Mouse (Mus musculus) T-helper 2 cell (primary cell): ENCODE measurements around the gene Kdm2b.

Experiments
- in situ Hi-C: fragments of 300-600 bp; cut with MboI, MseI; formaldehyde crosslinking; loops from one replicate; pipeline ENCODE4 v1.15.1; 2025; ENCODE audit warnings: high pct_unique_total_duplicates

Gene Kdm2b

DNA sequence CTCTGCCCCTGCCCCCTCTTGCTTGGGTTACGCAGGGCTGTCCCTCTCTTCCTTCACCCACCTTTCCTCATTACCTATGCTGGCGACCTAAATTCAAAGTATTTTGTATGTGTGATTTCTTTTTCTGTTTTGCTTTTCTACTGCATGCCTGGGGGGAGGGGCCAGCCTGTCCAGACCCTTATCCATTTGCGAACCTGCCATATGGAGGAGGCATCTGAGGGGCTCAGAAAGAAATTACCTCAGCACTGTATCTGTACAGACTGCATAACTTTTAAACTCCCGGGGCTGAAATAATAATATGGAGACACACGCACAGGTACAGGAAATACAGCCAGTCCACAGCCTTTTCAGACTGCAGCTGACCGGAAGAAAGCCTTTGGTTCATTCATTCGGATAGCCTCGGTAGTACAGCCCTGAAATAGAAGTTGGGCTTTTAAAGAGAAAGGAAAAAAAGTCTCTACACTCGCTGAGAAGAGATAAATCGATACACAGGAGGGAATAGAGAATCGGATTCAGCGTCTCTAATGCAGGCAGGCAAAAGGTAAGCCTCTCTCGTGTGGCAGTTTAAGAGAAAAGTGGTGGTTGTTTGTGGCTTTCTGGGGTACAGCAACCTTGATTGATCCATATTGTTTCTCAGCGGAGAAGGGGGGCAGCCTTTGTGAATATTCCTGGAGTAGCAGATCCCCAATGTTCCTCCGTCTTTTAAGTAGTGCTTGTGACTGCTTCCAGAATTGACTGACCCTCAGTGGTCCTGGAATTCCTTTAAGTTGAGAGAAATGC, at the start of gene Kdm2b:
TSS of gene Kdm2b (minus strand) at position 273 of the 780 bp plus-strand sequence.
- in situ Hi-C loops, result no loop called here

DNA sequence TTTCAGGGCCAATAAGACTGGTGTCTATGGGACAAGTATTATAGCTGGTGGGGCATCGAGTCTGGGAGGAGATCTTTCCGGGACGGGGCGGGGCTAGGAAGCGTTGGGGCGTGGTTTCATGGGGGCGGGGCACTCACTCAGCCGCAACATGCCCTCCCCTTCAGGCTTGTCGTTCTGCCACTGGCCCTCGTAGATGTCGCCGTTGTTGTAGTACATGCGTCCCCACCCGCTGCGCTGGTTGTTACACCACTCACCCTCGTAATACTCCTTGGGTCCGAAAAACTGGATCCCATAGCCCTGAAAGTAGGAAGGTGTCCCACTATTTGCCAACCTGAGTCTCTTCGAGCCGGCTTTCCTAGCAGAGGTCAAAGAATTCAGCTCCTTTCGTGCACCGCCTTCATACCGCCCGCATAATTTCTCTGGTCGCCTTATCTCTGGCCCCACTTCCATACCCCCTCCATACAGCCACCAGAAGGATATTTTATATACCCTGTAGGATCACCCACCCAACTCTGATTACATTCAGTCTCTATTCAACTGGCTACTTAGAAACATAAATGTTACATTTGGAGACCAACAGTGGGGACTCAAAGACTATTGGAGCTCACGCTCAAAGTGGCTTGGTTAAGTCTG, 49.6 kb upstream of the Kdm2b start:
- in situ Hi-C loops, result no loop called here

GRCm38 (mm10) chr5:123038115-123038514, 48.5 kb upstream of the Kdm2b start:
- in situ Hi-C loops, result no loop called here

DNA sequence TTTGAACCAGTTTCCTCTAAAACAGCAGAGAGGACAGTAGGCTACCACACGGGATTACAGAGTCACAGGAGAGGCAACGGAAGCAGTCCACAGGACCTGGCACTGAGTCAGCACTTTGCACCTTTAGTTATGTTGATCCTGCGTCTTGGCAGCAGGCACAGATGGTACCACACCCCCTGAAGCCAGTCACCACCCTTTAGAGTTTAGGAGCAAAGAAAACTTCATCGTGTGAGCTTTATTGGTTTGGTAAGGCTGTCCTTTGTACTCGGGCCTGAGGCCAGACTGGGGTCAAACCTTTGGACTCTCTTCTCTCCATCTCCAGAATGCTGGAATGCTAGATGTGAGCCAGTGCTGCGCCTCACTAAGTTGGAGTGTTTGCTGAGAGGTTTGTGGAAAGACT, 45.9 kb upstream of the Kdm2b start:
- in situ Hi-C loops, result no loop called here

- in situ Hi-C loops, result no loop called here
Observed at GRCm38 (mm10) chr5:123035089-123035488, 45.5 kb upstream of the Kdm2b start.

GRCm38 (mm10) chr5:123033646-123034160, 44.1 kb upstream of the Kdm2b start:
- in situ Hi-C loops, result no loop called here

GRCm38 (mm10) chr5:123031312-123031711, 41.7 kb upstream of the Kdm2b start:
- in situ Hi-C loops, result no loop called here

DNA sequence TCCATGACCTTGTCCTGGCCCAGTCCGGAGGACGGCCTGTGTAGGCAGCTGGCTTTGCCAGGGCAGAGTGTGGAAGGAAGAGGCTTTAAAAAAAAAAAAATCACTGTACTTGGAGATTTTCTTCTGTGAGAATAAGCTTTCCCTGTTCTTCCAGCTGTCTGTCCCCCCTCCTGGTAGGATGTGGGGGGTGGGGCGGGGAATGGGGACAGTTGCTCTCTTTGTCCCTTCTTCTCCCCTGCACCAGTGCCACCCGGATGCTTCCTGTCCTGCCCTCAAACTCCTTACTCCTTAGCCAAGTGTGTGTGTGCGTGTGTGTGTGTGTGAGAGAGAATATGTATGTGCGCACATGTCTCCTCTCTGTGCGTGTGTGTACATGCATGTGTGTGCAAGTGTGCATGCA, 40.1 kb upstream of the Kdm2b start:
- in situ Hi-C loops, result no loop called here

DNA sequence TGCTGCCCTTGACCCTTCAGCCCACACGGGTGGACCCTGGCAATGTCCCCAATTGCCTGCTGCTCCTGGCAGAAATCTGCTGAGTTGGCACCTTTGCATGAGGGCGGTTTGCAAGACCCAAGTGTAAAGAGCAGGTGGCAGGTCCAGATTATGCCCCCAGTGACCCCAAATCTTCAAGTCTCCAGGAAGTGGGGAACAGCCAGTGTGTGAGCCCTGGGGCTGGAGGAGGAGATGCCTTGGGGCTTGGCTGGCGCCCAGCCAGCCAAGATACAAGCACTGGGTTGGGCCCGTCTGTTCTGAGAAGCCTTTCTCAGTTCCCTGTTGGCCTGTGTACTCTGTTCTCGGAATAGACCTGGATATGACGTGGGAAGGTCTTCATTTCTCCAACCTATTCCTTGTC, 37.8 kb upstream of the Kdm2b start:
- in situ Hi-C loops, result no loop called here

DNA sequence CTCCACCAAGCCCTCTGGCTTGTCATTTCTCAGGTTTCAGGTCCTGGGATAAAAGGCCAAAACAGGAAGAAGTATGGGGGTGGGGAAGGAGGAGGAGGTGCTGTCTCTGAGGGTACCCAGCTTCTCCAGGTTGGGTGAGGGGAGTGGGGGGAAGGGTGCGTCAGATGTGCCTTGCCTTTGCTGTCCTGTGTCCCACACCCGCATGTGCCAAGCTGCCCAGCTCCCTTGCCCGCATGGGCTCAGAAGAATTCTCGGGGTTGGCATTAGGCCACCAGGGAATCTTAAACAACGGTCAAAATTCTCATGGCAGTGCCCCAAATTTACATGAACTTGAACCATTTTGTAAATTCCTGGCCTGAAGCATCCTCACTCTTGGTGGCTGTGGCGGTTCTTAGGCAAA, 36.8 kb upstream of the Kdm2b start:
- in situ Hi-C loops, result no loop called here

GRCm38 (mm10) chr5:123024965-123025573, 35.4 kb upstream of the Kdm2b start:
- in situ Hi-C loops, result no loop called here

- in situ Hi-C loops, result no loop called here
Observed at GRCm38 (mm10) chr5:123024312-123024711, 34.7 kb upstream of the Kdm2b start.

DNA sequence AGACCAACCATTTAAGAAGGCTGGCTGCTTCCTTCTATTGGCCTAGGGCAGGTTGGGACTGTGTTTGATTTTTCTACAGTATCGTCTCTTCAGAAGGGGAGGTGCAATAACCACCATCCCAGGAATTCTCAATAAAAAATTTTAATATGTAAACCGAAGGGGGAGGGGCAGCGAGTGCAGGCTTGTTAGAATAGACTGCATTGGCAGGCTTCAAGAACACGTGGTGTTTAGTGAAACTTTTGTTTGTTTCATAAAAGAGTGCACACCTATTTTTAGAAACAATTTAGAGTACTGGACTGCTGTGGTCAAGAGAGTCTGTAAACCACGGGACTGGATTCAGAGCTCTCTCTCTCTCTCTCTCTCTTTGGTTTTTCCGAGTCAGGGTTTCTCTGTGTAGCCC, 33.4 kb upstream of the Kdm2b start:
- in situ Hi-C loops, result no loop called here

DNA sequence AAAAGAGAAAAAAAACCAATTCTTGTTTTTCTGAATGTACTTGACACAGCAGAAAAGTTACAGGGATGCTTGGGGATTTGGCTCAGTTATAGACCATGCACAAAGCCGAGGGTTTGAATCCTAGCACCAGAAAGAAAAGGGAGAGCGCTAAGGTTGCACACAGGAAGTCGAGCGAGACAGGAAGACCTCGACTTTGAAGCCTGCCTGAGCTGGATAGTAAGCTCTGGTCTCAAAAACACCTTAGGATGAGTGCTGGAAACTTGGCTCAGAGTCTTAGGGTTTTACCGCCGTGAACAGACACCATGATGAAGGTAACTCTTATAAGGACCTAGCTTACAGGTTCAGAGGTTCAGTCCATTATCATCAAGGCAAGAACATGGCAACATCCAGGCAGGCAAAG, 31.8 kb upstream of the Kdm2b start:
- in situ Hi-C loops, result no loop called here

GRCm38 (mm10) chr5:123020426-123020825, 30.8 kb upstream of the Kdm2b start:
- in situ Hi-C loops, result no loop called here

GRCm38 (mm10) chr5:123019336-123020016, 29.9 kb upstream of the Kdm2b start:
- in situ Hi-C loops, result no loop called here

- in situ Hi-C loops, result no loop called here
Observed at GRCm38 (mm10) chr5:123017504-123017903, 27.9 kb upstream of the Kdm2b start.

DNA sequence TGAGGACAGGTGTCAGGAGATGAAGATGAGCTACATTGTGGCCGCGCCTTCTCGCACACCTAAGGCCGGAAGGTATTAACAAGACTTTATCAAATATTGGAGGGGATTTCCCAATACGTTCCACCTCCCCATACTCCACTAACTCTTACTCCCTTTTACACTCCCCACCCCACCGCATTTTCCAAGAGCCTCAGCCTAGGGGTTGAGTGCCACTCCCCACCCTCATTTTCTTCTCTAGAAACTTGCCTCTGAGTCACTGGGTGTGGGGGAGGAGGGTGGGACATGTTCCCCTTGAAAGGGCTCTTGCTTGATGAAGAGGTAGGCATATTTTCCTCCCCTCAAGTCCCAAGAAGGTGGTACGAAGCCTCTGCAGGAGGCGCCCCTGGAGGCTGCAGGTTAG, 26.3 kb upstream of the Kdm2b start:
- in situ Hi-C loops, result no loop called here

GRCm38 (mm10) chr5:123014753-123015701, 25.4 kb upstream of the Kdm2b start, which contains the start of gene Orai1:
Orai1 (plus strand) TSS chr5:123015074.
- in situ Hi-C loops, result no loop called here

DNA sequence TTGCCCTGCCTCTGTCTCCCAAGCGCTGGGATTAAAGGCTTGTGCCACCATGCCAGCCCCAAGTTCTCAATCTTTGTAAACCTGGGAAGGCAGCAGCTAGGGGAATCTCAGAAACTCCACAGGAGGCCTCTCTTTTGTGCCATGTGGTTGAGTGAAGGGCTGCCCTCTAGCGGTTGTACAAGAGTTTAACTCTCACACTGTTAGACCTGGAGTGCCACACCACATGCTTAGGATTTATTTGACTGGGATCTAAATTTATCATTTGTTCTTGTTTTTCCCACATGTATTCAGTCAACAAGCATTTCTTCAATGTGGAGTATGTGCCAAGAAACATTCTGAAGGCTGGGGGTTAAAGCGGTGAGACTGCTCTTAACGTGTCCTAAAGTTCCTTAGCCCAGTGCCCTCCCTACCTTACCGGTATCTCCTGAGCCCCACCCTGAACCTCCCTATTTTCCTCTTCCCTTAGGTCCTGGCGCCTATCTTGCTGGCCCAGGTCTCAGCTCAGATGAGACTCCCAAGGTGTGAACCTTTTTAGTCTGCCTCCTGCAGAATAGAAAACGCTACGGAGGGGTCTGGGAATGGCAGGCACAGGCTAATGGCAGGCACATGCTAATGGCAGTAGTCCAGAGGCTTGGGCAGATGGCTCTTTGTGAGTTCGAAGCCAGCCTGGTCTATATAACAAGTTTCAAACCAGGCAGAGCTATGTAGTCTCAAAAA, 24.1 kb upstream of the Kdm2b start:
- in situ Hi-C loops, result no loop called here
